Mouse (Mus musculus): Measurements from ENCODE around the gene Ddx39. TPM values are rescaled to one million over a fixed set of nuclear protein-coding genes. Genes with fewer than 3 reads are reported as not detected.
A peak's percentile ranks its signal among the peaks of the same experiment; 100 is the strongest.

Ddx39 gene
- polyA plus RNA-seq, 2 experiments, result 110 to 191 TPM

GRCm38 (mm10) chr8:83668010-83668916, 46.7 kb upstream of the Ddx39 start:
- H3K36me3 ChIP-seq (replicated peaks; ENCODE audit: control insufficient read depth, insufficient read depth, low read depth), result no peaks in the 10 kb centered on the region; the same call in 1 of the 2 replicates
- TF ChIP-seq CTCF (IDR thresholded peaks at IDR 0.05; ENCODE audit: low read depth), result peak; percentile 81
- TF ChIP-seq EP300 (IDR thresholded peaks at IDR 0.05; ENCODE audit: low read depth), result no peak
- no peaks in the 10 kb centered on the region; a peak in 1 of 4 replicates for H3K4me1 ChIP-seq (replicated peaks; ENCODE audit: control insufficient read depth in 2 of 2, insufficient read depth in 2 of 2, low read length in 1 of 2)
- peak overlapping the region; percentile 55 for H3K4me2 ChIP-seq (ENCODE audit: low read depth)
- H3K9ac ChIP-seq (replicated peaks), result no peak overlapping the region
- H3K9me3 ChIP-seq (ENCODE audit: control insufficient read depth, low read length), result no peaks in the 10 kb centered on the region
- ATAC-seq (ENCODE audit: insufficient read depth) (no peak; the same call in 1 of the 2 replicates), DNase-seq (ENCODE audit: low read depth in 3 of 3, low spot score in 3 of 3) (no peak)
- H3K4me3 ChIP-seq (ENCODE audit: insufficient read depth in 1 of 2, low read depth in 2 of 2, low read length in 2 of 2), result peak overlapping the region in 1 of 2 experiments; percentile 31; a peak in 1 of 4 replicates
- H3K27me3 ChIP-seq (ENCODE audit: control insufficient read depth, insufficient read depth, low read length), result no peaks in the 10 kb centered on the region; the same call in 1 of the 2 replicates
- no peak overlapping the region for H3K27ac ChIP-seq
- 42% methylated on average over 80 of the region's 80 CpGs for WGBS (ENCODE audit: insufficient replicate concordance)

- ATAC-seq (ENCODE audit: insufficient read depth) (peak; percentile 18; the same call in 1 of the 2 replicates), DNase-seq (ENCODE audit: low read depth in 3 of 3, low spot score in 3 of 3) (no peak)
- Histone ChIP-seq H3K4me2 (ENCODE audit: low read depth) (peak overlapping the region; percentile 55), H3K36me3 (replicated peaks; ENCODE audit: control insufficient read depth, insufficient read depth, low read depth) (no peaks in the 10 kb centered on the region; the same call in 1 of the 2 replicates), H3K9ac (replicated peaks) (no peak overlapping the region), H3K4me1 (replicated peaks; ENCODE audit: control insufficient read depth in 2 of 2, insufficient read depth in 2 of 2, low read length in 1 of 2) (no peaks in the 10 kb centered on the region; a peak in 1 of 4 replicates), H3K9me3 (ENCODE audit: control insufficient read depth, low read length) (no peaks in the 10 kb centered on the region), H3K4me3 (ENCODE audit: insufficient read depth in 1 of 2, low read depth in 2 of 2, low read length in 2 of 2) (no peak overlapping the region), H3K27me3 (ENCODE audit: control insufficient read depth, insufficient read depth, low read length) (no peaks in the 10 kb centered on the region; the same call in 1 of the 2 replicates), H3K27ac (no peak overlapping the region)
- WGBS (ENCODE audit: insufficient replicate concordance), result 77% methylated on average over 16 of the region's 16 CpGs
- TF ChIP-seq CTCF (IDR thresholded peaks at IDR 0.05; ENCODE audit: low read depth), result no peak
- TF ChIP-seq EP300 (IDR thresholded peaks at IDR 0.05; ENCODE audit: low read depth), result no peak
Observed at GRCm38 (mm10) chr8:83669013-83669412, 46.0 kb upstream of the Ddx39 start.

GRCm38 (mm10) chr8:83672936-83673335, 42.0 kb upstream of the Ddx39 start:
- no peaks in the 10 kb centered on the region; the same call in 1 of the 2 replicates for H3K36me3 ChIP-seq (replicated peaks; ENCODE audit: control insufficient read depth, insufficient read depth, low read depth)
- H3K4me1 ChIP-seq (replicated peaks; ENCODE audit: control insufficient read depth in 2 of 2, insufficient read depth in 2 of 2, low read length in 1 of 2), result no peaks in the 10 kb centered on the region; a peak in 1 of 4 replicates
- no peaks in the 10 kb centered on the region; the same call in 1 of the 2 replicates for H3K27me3 ChIP-seq (ENCODE audit: control insufficient read depth, insufficient read depth, low read length)
- 70% methylated on average over 5 of the region's 5 CpGs for WGBS (ENCODE audit: insufficient replicate concordance)
- no peak overlapping the region for H3K4me3 ChIP-seq (ENCODE audit: insufficient read depth in 1 of 2, low read depth in 2 of 2, low read length in 2 of 2)
- H3K9ac ChIP-seq (replicated peaks), result no peak overlapping the region
- no peak overlapping the region for H3K4me2 ChIP-seq (ENCODE audit: low read depth)
- no peaks in the 10 kb centered on the region for H3K9me3 ChIP-seq (ENCODE audit: control insufficient read depth, low read length)
- H3K27ac ChIP-seq, result no peak overlapping the region
- ATAC-seq (ENCODE audit: insufficient read depth) (no peak), DNase-seq (ENCODE audit: low read depth in 3 of 3, low spot score in 3 of 3) (no peak)
- TF ChIP-seq EP300 (IDR thresholded peaks at IDR 0.05; ENCODE audit: low read depth) (no peak), CTCF (IDR thresholded peaks at IDR 0.05; ENCODE audit: low read depth) (no peak)

- Histone ChIP-seq H3K27me3 (ENCODE audit: control insufficient read depth, insufficient read depth, low read length) (no peaks in the 10 kb centered on the region), H3K4me3 (ENCODE audit: insufficient read depth in 1 of 2, low read depth in 2 of 2, low read length in 2 of 2) (no peak overlapping the region), H3K36me3 (replicated peaks; ENCODE audit: control insufficient read depth, insufficient read depth, low read depth) (no peaks in the 10 kb centered on the region; the same call in 1 of the 2 replicates), H3K4me2 (ENCODE audit: low read depth) (no peak overlapping the region), H3K4me1 (replicated peaks; ENCODE audit: control insufficient read depth in 2 of 2, insufficient read depth in 2 of 2, low read length in 1 of 2) (no peaks in the 10 kb centered on the region), H3K27ac (no peak overlapping the region), H3K9ac (replicated peaks) (no peak overlapping the region), H3K9me3 (ENCODE audit: control insufficient read depth, low read length) (no peaks in the 10 kb centered on the region)
- WGBS (ENCODE audit: insufficient replicate concordance), result 80% methylated on average over 5 of the region's 5 CpGs
- TF ChIP-seq CTCF (IDR thresholded peaks at IDR 0.05; ENCODE audit: low read depth) (no peak), EP300 (IDR thresholded peaks at IDR 0.05; ENCODE audit: low read depth) (no peak)
- no peak for DNase-seq (ENCODE audit: low read depth in 3 of 3, low spot score in 3 of 3)
- no peak for ATAC-seq (ENCODE audit: insufficient read depth)
Observed at GRCm38 (mm10) chr8:83674497-83674896, 40.5 kb upstream of the Ddx39 start.

GRCm38 (mm10) chr8:83679866-83680265, 35.1 kb upstream of the Ddx39 start:
- no peaks in the 10 kb centered on the region for H3K27me3 ChIP-seq (ENCODE audit: control insufficient read depth, insufficient read depth, low read length)
- WGBS (ENCODE audit: insufficient replicate concordance), result 73% methylated on average over 12 of the region's 12 CpGs

More at GRCm38 (mm10) chr8:83679866-83680265, 35.1 kb upstream of the Ddx39 start:
- DNase-seq (ENCODE audit: low read depth in 3 of 3, low spot score in 3 of 3) (no peak), ATAC-seq (ENCODE audit: insufficient read depth) (no peak)
- Histone ChIP-seq H3K4me3 (ENCODE audit: insufficient read depth in 1 of 2, low read depth in 2 of 2, low read length in 2 of 2) (no peak overlapping the region), H3K9me3 (ENCODE audit: control insufficient read depth, low read length) (no peaks in the 10 kb centered on the region), H3K9ac (replicated peaks) (no peak overlapping the region), H3K4me2 (ENCODE audit: low read depth) (no peak overlapping the region), H3K27ac (no peak overlapping the region), H3K36me3 (replicated peaks; ENCODE audit: control insufficient read depth, insufficient read depth, low read depth) (no peaks in the 10 kb centered on the region), H3K4me1 (replicated peaks; ENCODE audit: control insufficient read depth in 2 of 2, insufficient read depth in 2 of 2, low read length in 1 of 2) (peaks cover 0 to 4% of the 10 kb centered on the region in 2 experiments; a peak in 2 of 4 replicates)
- no peak for TF ChIP-seq EP300 (IDR thresholded peaks at IDR 0.05; ENCODE audit: low read depth)
- TF ChIP-seq CTCF (IDR thresholded peaks at IDR 0.05; ENCODE audit: low read depth), result no peak

Data from liver, embryonic 14.5 days (tissue).